Mouse (Mus musculus) brain, embryonic 18.5 days (tissue): ENCODE results near the gene Zfp219.

ENCODE experiments used
- DNase-seq: peaks from one replicate; pipeline ENCODE4 v3.0.0-alpha.2; 2012; ENCODE audit warnings: low read depth, low spot score

Zfp219 gene

GRCm38 (mm10) chr14:52018248-52019050 is 2.1 kb downstream of the Zfp219 start:
- DNase-seq: no peak

- DNase-seq: no peak
Observed at GRCm38 (mm10) chr14:52017662-52018061, 2.9 kb downstream of the Zfp219 start.

- DNase-seq: no peak
Observed at GRCm38 (mm10) chr14:52016625-52017405, 3.7 kb downstream of the Zfp219 start.

- DNase-seq: no peak
Observed at GRCm38 (mm10) chr14:52015445-52016100, 5.0 kb downstream of the Zfp219 start, which contains the start of gene Tmem253. Tmem253 (plus strand) TSS chr14:52015658.

GRCm38 (mm10) chr14:52014761-52015311 is 5.7 kb downstream of the Zfp219 start:
- DNase-seq: no peak

- no peak for DNase-seq
Observed at GRCm38 (mm10) chr14:52014271-52014760, 6.2 kb downstream of the Zfp219 start.

- DNase-seq: no peak
Observed at GRCm38 (mm10) chr14:52013771-52014219, 6.7 kb downstream of the Zfp219 start.

- DNase-seq: no peak
Observed at GRCm38 (mm10) chr14:52013021-52013610, 7.4 kb downstream of the Zfp219 start.

- no peak for DNase-seq
Observed at GRCm38 (mm10) chr14:52012553-52012952, 8.0 kb downstream of the Zfp219 start.

GRCm38 (mm10) chr14:52012085-52012484 is 8.4 kb downstream of the Zfp219 start:
- no peak for DNase-seq

GRCm38 (mm10) chr14:52011683-52012082 is 8.8 kb downstream of the Zfp219 start:
- DNase-seq: no peak

GRCm38 (mm10) chr14:52010446-52011111 is 10.0 kb downstream of the Zfp219 start:
- DNase-seq: no peak

- no peak for DNase-seq
Observed at GRCm38 (mm10) chr14:52009841-52010240, 10.7 kb downstream of the Zfp219 start.

- DNase-seq: no peak
Observed at GRCm38 (mm10) chr14:52009361-52009760, 11.2 kb downstream of the Zfp219 start.

- no peak for DNase-seq
Observed at GRCm38 (mm10) chr14:52008321-52009203, 12.0 kb downstream of the Zfp219 start.

GRCm38 (mm10) chr14:52006771-52007170 is 13.8 kb downstream of the Zfp219 start:
- DNase-seq: no peak

- DNase-seq: no peak
Observed at GRCm38 (mm10) chr14:52006241-52006640, 14.3 kb downstream of the Zfp219 start.

GRCm38 (mm10) chr14:52005616-52006015 is 14.9 kb downstream of the Zfp219 start:
- DNase-seq: no peak

GRCm38 (mm10) chr14:52005141-52005540 is 15.4 kb downstream of the Zfp219 start:
- DNase-seq: no peak
